Mouse (Mus musculus): Measurements from ENCODE around the gene Gm49361. TPM values are rescaled to one million over a fixed set of nuclear protein-coding genes. Genes with fewer than 3 reads are reported as not detected.

Gm49361 gene
- 4.2 and 7.1 TPM in 2 replicates for polyA plus RNA-seq (2012; rRNA removed)

DNA sequence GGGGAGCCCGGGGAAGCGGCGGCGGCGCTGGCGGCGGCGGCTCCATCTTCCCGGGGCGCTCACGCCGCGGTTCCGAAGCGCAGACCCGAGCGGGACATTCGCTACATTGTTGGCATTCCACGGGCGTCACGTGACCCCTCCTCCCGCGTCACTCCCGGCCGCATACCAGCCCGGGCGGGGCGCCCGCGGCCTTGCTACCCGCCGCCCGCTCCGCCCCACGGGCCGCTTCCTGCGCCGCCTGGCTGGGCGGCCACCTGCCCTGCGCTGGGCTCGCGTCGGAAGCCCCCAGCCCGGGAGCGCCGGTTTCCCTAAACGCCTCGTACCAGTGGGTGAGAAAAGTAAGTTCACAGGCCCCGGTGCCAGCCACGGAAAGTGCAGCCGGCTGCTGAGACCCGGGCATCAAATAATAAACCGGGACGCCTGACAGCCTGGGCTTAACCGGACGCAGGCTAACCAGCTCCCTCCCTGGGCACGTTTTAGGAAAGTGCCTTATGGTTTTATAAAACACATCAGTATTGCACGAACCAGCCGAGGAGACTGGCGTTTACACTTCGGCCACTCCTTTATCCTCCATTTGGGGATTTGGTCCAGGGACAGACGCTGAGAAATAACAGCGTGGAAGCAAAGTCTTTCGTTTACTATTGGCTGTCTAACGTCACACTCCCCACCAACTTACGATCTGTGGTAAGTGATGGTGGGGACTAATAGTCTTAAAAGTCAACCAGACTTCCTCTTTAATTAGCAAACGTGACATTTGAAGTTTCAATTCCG, at the start of gene Gm49361:
TSS of gene Gm49361 (minus strand) at position 103 of the 771 bp plus-strand sequence.
- H3K4me3 ChIP-seq (ENCODE audit: control insufficient read depth, low read depth, low read length), result peak within 1 kb of the TSS; percentile 87
- TF ChIP-seq POLR2A (IDR thresholded peaks at IDR 0.05; ENCODE audit: control insufficient read depth, low read depth, low read length) (peak; percentile 68), CTCF (IDR thresholded peaks at IDR 0.05; ENCODE audit: control insufficient read depth, insufficient read depth, insufficient replicate concordance, low read depth, low read length) (no peak)
- H3K4me1 ChIP-seq (ENCODE audit: control insufficient read depth, insufficient read depth, low read length), result peaks cover 5% of the 10 kb centered on the region
- H3K27ac ChIP-seq (ENCODE audit: control insufficient read depth, insufficient read depth, low read depth, low read length), result peak within 1 kb of the TSS; percentile 87
- no peaks in the 10 kb centered on the region for H3K36me3 ChIP-seq (ENCODE audit: control insufficient read depth, insufficient read depth, low read length)
- no peaks in the 10 kb centered on the region for H3K27me3 ChIP-seq (ENCODE audit: control insufficient read depth, insufficient read depth, low read length)

GRCm38 (mm10) chr14:57791171-57791570, 45.3 kb upstream of the Gm49361 start:
- H3K4me3 ChIP-seq (ENCODE audit: control insufficient read depth, low read depth, low read length), result no peak overlapping the region
- H3K27ac ChIP-seq (ENCODE audit: control insufficient read depth, insufficient read depth, low read depth, low read length), result no peak overlapping the region
- H3K4me1 ChIP-seq (ENCODE audit: control insufficient read depth, insufficient read depth, low read length), result no peaks in the 10 kb centered on the region
- no peak for TF ChIP-seq POLR2A (IDR thresholded peaks at IDR 0.05; ENCODE audit: control insufficient read depth, low read depth, low read length)
- no peak for TF ChIP-seq CTCF (IDR thresholded peaks at IDR 0.05; ENCODE audit: control insufficient read depth, insufficient read depth, insufficient replicate concordance, low read depth, low read length)
- no peaks in the 10 kb centered on the region for H3K36me3 ChIP-seq (ENCODE audit: control insufficient read depth, insufficient read depth, low read length)
- H3K27me3 ChIP-seq (ENCODE audit: control insufficient read depth, insufficient read depth, low read length), result no peaks in the 10 kb centered on the region

DNA sequence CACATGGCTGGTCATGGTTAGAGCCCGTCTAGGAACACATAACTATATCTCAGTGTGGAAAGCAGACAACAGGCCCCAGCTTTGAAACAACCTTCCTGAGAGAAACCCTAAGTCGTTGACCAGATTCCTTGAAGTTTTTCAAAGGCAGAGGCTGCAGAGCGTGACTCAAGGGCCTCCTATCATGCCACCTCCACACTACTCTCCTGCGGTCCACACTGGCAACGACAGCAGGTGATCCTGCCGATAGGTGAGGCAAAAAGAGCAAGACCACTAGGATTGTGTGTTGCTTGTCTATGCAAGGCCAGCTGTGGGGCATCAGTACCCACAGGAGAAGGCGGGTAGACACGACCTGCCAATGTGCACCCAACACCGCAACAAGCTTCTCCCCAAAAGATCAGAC, 43.9 kb upstream of the Gm49361 start:
- Histone ChIP-seq H3K27ac (ENCODE audit: control insufficient read depth, insufficient read depth, low read depth, low read length) (no peak overlapping the region), H3K4me1 (ENCODE audit: control insufficient read depth, insufficient read depth, low read length) (no peaks in the 10 kb centered on the region), H3K36me3 (ENCODE audit: control insufficient read depth, insufficient read depth, low read length) (no peaks in the 10 kb centered on the region), H3K4me3 (ENCODE audit: control insufficient read depth, low read depth, low read length) (no peak overlapping the region), H3K27me3 (ENCODE audit: control insufficient read depth, insufficient read depth, low read length) (no peaks in the 10 kb centered on the region)
- TF ChIP-seq POLR2A (IDR thresholded peaks at IDR 0.05; ENCODE audit: control insufficient read depth, low read depth, low read length) (no peak), CTCF (IDR thresholded peaks at IDR 0.05; ENCODE audit: control insufficient read depth, insufficient read depth, insufficient replicate concordance, low read depth, low read length) (no peak)

DNA sequence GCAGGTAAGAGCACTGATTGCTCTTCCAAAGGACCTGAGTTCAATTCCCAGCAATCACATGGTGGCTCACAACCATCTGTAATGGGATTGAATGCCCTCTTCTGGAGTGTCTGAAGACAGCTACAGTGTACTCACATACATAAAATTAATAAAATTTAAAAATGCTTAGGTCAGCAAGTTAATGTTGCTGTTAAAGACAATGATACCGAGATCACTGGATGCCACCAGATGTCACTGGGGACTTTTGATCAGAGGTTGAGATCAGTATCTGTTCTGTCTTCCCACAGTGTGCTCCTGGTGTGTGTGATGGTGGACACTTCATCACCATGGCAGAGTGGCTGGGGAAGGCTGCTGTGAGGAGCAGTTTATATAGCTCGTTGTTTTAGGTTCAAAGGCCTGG, 43.4 kb upstream of the Gm49361 start:
- no peak overlapping the region for H3K27ac ChIP-seq (ENCODE audit: control insufficient read depth, insufficient read depth, low read depth, low read length)
- H3K4me3 ChIP-seq (ENCODE audit: control insufficient read depth, low read depth, low read length), result no peak overlapping the region
- TF ChIP-seq POLR2A (IDR thresholded peaks at IDR 0.05; ENCODE audit: control insufficient read depth, low read depth, low read length) (no peak), CTCF (IDR thresholded peaks at IDR 0.05; ENCODE audit: control insufficient read depth, insufficient read depth, insufficient replicate concordance, low read depth, low read length) (no peak)
- no peaks in the 10 kb centered on the region for H3K27me3 ChIP-seq (ENCODE audit: control insufficient read depth, insufficient read depth, low read length)
- no peaks in the 10 kb centered on the region for H3K36me3 ChIP-seq (ENCODE audit: control insufficient read depth, insufficient read depth, low read length)
- H3K4me1 ChIP-seq (ENCODE audit: control insufficient read depth, insufficient read depth, low read length), result no peaks in the 10 kb centered on the region

- TF ChIP-seq POLR2A (IDR thresholded peaks at IDR 0.05; ENCODE audit: control insufficient read depth, low read depth, low read length) (no peak), CTCF (IDR thresholded peaks at IDR 0.05; ENCODE audit: control insufficient read depth, insufficient read depth, insufficient replicate concordance, low read depth, low read length) (no peak)
- Histone ChIP-seq H3K27ac (ENCODE audit: control insufficient read depth, insufficient read depth, low read depth, low read length) (no peak overlapping the region), H3K4me1 (ENCODE audit: control insufficient read depth, insufficient read depth, low read length) (no peaks in the 10 kb centered on the region), H3K4me3 (ENCODE audit: control insufficient read depth, low read depth, low read length) (no peak overlapping the region), H3K36me3 (ENCODE audit: control insufficient read depth, insufficient read depth, low read length) (no peaks in the 10 kb centered on the region), H3K27me3 (ENCODE audit: control insufficient read depth, insufficient read depth, low read length) (no peaks in the 10 kb centered on the region)
These were observed 41.5 kb upstream of the Gm49361 start for GRCm38 (mm10) chr14:57787406-57787805.

- TF ChIP-seq CTCF (IDR thresholded peaks at IDR 0.05; ENCODE audit: control insufficient read depth, insufficient read depth, insufficient replicate concordance, low read depth, low read length) (no peak), POLR2A (IDR thresholded peaks at IDR 0.05; ENCODE audit: control insufficient read depth, low read depth, low read length) (no peak)
- H3K4me1 ChIP-seq (ENCODE audit: control insufficient read depth, insufficient read depth, low read length), result no peaks in the 10 kb centered on the region
- no peaks in the 10 kb centered on the region for H3K27me3 ChIP-seq (ENCODE audit: control insufficient read depth, insufficient read depth, low read length)
These were observed 26.4 kb upstream of the Gm49361 start for GRCm38 (mm10) chr14:57772157-57772815.

GRCm38 (mm10) chr14:57769102-57769501, 23.2 kb upstream of the Gm49361 start:
- TF ChIP-seq POLR2A (IDR thresholded peaks at IDR 0.05; ENCODE audit: control insufficient read depth, low read depth, low read length), result no peak
- TF ChIP-seq CTCF (IDR thresholded peaks at IDR 0.05; ENCODE audit: control insufficient read depth, insufficient read depth, insufficient replicate concordance, low read depth, low read length), result no peak
- Histone ChIP-seq H3K27ac (ENCODE audit: control insufficient read depth, insufficient read depth, low read depth, low read length) (no peak overlapping the region), H3K27me3 (ENCODE audit: control insufficient read depth, insufficient read depth, low read length) (no peaks in the 10 kb centered on the region), H3K4me1 (ENCODE audit: control insufficient read depth, insufficient read depth, low read length) (no peaks in the 10 kb centered on the region), H3K36me3 (ENCODE audit: control insufficient read depth, insufficient read depth, low read length) (no peaks in the 10 kb centered on the region), H3K4me3 (ENCODE audit: control insufficient read depth, low read depth, low read length) (no peak overlapping the region; the same call in 1 of the 2 replicates)

More at GRCm38 (mm10) chr14:57772157-57772815, 26.4 kb upstream of the Gm49361 start:
- Histone ChIP-seq H3K36me3 (ENCODE audit: control insufficient read depth, insufficient read depth, low read length) (no peaks in the 10 kb centered on the region), H3K4me3 (ENCODE audit: control insufficient read depth, low read depth, low read length) (no peak overlapping the region), H3K27ac (ENCODE audit: control insufficient read depth, insufficient read depth, low read depth, low read length) (no peak overlapping the region)
